Mouse (Mus musculus) E14TG2a.4 (cell line): ENCODE results near the gene Prim1.
"Not testable (repeated sequence)": the region's sequence is repeated elsewhere in the genome, so short reads cannot be mapped to it uniquely, and the experiment has no call there.

Source experiments
- H3K27me3 ChIP-seq: 2 replicates; pipeline ENCODE4 v1.6.1; 2014; ENCODE audit warnings: low read length, control low read depth; ENCODE audit not compliant: insufficient read depth
- H3K36me3 ChIP-seq: 2 replicates; pipeline ENCODE4 v1.6.1; 2014; ENCODE audit warnings: low read length, control low read depth; ENCODE audit not compliant: insufficient read depth
- H3K4me1 ChIP-seq: replicated peaks from 2 replicates; pipeline ENCODE4 v1.6.1; 2014; ENCODE audit warnings: low read depth, low read length, control low read depth
- H3K4me3 ChIP-seq: replicated peaks from 2 replicates; pipeline ENCODE4 v1.5.1; 2014; ENCODE audit warnings: mild to moderate bottlenecking, low read length
- H3K9me3 ChIP-seq: 2 replicates; pipeline ENCODE4 v1.6.1; 2014; ENCODE audit warnings: low read length, control low read depth
- CTCF ChIP-seq: conservative IDR thresholded peaks from 2 replicates; pipeline ENCODE4 v1.5.1; 2014; ENCODE audit warnings: low read length
- NANOG ChIP-seq: IDR thresholded peaks from 2 replicates; pipeline ENCODE4 v1.6.1; 2014; ENCODE audit warnings: borderline replicate concordance, low read length, mixed read lengths
- POU5F1 ChIP-seq: IDR thresholded peaks from 2 replicates; pipeline ENCODE4 v1.6.1; 2014; ENCODE audit warnings: low read length, borderline replicate concordance

Gene Prim1

DNA sequence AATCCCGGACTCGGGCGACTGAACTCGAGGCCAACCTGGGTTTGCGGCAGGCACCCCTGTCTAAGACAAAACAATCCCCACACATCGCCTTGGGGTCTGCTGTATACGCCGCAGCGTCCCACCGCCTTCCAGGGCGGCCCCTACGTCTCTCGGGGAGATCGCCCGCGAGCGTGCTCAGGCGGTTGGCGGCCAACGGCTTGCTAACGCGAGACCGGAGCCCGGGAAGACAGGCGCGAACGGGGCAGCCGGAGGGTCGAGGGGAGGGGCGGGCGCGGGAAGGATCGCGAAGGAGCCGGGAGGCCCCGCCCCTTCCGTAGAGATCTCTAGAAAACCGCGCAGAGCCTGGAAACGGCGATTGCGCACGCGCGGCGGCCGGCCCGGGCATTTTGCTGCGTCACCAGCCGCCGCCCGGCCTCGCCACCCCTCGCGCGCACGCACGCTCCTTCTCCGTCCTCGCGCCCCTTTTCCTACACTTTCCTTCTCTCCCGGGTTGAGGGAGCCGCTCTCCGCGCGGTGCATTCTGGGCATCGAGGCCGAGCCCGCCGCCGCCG lies 43.7 kb downstream of the Prim1 start, which contains the start of gene Ptges3:
Gene Ptges3, plus strand, starts transcription at position 354 of the 551 bp plus-strand sequence.
- H3K36me3 ChIP-seq: peaks cover 32% of the 10 kb centered on the region
- H3K4me1 ChIP-seq: peaks cover 46% of the 10 kb centered on the region
- peaks cover 3% of the 10 kb centered on the region; the same call in 1 of the 2 replicates for H3K27me3 ChIP-seq
- TF ChIP-seq NANOG: no peak
- TF ChIP-seq POU5F1: no peak
- TF ChIP-seq CTCF: no peak
- no peaks in the 10 kb centered on the region for H3K9me3 ChIP-seq
- peak within 1 kb of the TSS; percentile 98 for H3K4me3 ChIP-seq

DNA sequence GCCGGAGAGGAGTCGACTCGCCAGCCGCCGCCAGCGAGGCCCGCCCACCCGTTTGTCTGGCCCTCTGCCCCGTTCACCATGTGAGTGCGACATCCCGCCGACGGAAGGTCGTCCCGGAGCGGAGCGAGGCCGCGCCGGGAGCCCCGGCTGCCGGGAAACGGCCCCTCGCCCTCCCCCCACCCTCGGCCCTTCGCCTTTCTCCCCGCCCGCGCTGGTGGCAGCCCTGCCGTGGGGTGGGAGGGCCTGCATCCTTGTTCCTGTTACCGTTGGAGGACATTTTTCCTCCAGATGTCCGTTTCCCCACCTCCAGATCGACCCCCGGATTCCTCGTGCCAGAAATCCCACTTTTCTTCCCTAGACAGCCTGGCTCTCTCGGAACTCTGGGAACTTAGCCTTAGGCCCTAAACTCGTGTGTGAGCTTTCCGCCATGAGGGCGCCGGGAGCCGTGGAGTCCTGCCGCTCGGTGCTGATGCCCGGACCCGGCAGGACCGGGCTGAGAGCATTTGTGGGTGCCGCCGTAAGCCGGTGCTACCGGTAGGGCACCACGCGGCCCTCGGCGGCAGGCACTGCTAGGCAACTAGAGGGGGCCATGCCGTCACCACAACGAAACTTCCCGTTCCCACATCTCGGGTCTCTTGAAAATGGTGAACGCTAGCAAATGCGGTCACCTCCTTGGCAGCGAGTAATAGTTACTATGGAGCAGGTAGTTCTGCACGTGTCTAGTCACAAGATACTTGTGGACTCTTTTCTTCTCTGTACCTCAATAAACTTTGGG lies 44.4 kb downstream of the Prim1 start:
- TF ChIP-seq CTCF: no peak
- no peak for TF ChIP-seq NANOG
- no peak for TF ChIP-seq POU5F1
- H3K4me1 ChIP-seq: peaks cover 54% of the 10 kb centered on the region
- no peaks in the 10 kb centered on the region for H3K27me3 ChIP-seq
- peaks cover 38% of the 10 kb centered on the region for H3K36me3 ChIP-seq
- no peaks in the 10 kb centered on the region for H3K9me3 ChIP-seq
- peak overlapping the region; percentile 98 for H3K4me3 ChIP-seq

DNA sequence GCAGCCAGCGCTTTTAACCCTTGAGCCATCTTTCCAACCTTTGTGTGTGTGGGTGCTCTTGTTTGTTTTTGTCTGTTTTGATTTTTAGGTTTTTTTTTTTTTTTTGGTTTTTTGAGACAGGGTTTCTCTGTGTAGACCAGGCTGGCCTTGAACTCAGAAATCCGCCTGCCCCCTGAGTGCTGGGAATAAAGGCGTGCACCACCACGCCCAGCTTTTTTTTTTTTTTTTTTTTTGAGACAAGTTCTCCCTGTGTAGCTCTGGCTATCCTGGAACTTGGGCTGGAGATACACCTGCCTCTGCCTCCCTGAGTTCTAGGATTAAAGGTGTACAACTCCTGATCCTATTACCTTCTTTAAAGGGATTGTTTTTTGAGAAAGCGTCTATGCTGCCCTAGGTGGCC lies 46.1 kb downstream of the Prim1 start:
- H3K9me3 ChIP-seq: no peaks in the 10 kb centered on the region
- H3K4me3 ChIP-seq: peak overlapping the region; percentile 98
- peaks cover 71% of the 10 kb centered on the region for H3K4me1 ChIP-seq
- TF ChIP-seq NANOG (no peak), CTCF (no peak), POU5F1 (no peak)
- H3K27me3 ChIP-seq: no peaks in the 10 kb centered on the region
- peaks cover 55% of the 10 kb centered on the region for H3K36me3 ChIP-seq

DNA sequence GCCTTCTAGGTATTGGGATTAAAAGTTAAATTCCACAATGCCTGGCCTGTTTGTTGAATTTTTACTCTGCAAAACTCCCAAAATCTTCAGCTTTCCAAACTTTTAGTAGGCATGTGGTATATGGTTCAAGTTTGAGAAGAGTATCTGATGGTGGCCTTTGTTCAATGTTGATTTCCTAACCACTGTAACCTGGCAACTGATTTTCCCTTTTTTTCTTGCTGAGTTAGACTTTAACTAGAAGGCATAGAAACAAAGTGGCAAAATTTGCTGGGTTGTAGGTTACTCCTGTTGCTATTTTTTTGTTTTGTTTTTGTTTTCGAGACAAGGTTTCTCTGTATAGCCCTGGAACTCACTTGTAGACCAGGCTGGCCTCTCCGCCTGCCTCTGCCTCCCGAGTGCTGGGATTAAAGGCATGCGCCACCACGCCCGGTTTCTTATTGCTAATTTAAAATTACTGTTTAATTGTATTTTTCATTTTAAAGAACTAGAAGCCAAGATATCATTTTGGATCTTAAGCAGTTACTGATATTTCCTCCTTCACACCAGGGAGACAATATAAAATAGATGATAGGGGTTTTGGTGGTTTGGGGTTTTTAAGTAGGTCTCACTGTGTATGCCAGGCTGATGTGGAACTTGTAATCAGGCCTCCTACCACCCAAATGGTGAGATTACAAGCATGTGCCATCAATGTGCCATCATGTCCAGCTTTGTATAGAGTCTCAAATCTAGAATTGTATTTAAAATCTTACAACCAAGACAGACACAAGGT lies 47.4 kb downstream of the Prim1 start:
- no peak for TF ChIP-seq NANOG
- TF ChIP-seq POU5F1: no peak
- TF ChIP-seq CTCF: no peak
- H3K36me3 ChIP-seq: peaks cover 68% of the 10 kb centered on the region
- H3K4me1 ChIP-seq: peaks cover 76% of the 10 kb centered on the region
- H3K4me3 ChIP-seq: peak overlapping the region; percentile 98
- H3K27me3 ChIP-seq: no peaks in the 10 kb centered on the region
- no peaks in the 10 kb centered on the region for H3K9me3 ChIP-seq

DNA sequence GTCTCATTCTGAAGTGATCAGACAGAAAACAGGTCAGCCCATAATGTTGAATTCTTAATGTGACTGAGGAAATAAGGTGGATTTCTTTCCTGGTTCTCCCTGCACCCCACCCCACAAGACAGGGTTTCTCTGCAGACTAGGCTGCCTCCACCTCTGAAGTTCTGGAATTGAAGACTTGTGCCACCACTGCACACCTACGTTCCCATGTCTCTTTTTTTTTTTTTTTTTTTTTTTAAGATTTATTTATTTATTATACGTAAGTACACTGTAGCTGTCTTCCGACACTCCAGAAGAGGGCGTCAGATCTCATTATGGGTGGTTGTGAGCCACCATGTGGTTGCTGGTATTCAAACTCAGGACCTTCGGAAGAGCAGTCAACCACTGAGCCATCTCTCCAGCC lies 51.1 kb downstream of the Prim1 start:
- TF ChIP-seq CTCF: 0 out of 2 replicates have a peak, but pooled peaks have one; percentile 11
- no peak for TF ChIP-seq NANOG
- TF ChIP-seq POU5F1: no peak
- no peaks in the 10 kb centered on the region for H3K27me3 ChIP-seq
- H3K36me3 ChIP-seq: peaks cover 98% of the 10 kb centered on the region

DNA sequence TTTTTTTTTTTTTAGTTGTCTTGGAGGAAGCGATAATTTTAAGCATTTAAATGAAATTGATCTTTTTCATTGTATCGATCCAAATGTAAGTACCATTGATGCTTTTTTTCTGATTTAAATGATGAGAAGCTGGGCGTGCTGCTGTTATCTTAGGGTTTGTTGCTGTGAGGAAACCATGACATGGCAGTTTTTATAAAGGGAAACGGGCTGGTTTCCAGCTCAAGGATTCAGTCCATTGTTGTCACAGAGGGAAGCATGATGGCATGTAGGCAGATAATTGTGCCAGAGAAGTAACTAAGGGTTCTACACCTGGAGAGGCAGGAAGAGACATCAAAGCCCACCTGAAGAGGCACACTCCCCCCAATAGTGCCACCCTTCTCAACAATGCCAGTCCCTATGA lies 54.2 kb downstream of the Prim1 start:
- TF ChIP-seq CTCF (no peak), POU5F1 (no peak), NANOG (no peak; the same call in 1 of the 2 replicates)
- H3K27me3 ChIP-seq: no peaks in the 10 kb centered on the region

More for the DNA sequence above, 51.1 kb downstream of the Prim1 start:
- Histone ChIP-seq H3K4me1 (peaks cover 84% of the 10 kb centered on the region), H3K9me3 (no peaks in the 10 kb centered on the region), H3K4me3 (no peak overlapping the region; the same call in 1 of the 2 replicates)

DNA sequence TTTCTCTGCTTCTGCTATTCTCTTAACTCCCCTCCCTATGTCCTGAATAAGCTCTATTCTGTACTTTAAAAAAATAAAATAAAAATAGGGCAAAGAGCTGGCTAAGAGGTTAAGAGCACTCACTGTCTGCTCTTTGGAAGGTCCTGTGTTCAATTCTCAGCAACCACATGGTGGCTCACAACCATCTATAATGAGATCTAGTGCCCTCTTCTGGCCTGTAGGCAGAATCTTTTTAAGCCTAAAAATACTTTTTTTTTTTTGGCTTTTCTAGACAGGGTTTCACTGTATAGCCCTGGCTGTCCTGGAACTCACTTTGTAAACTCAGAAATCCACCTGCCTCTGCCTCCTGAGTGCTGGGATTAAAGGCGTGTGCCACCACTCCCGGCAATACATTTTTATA lies 55.5 kb downstream of the Prim1 start:
- not testable (repeated sequence) for H3K4me3 ChIP-seq, H3K27me3 ChIP-seq, H3K9me3 ChIP-seq
- peak; percentile 36 for TF ChIP-seq CTCF
- H3K4me1 ChIP-seq: peaks cover 65% of the 10 kb centered on the region
- peaks cover 100% of the 10 kb centered on the region for H3K36me3 ChIP-seq

More for the DNA sequence above, 54.2 kb downstream of the Prim1 start:
- Histone ChIP-seq H3K4me3 (no peak overlapping the region; the same call in 1 of the 2 replicates), H3K9me3 (no peaks in the 10 kb centered on the region), H3K36me3 (peaks cover 99% of the 10 kb centered on the region), H3K4me1 (peaks cover 78% of the 10 kb centered on the region)

DNA sequence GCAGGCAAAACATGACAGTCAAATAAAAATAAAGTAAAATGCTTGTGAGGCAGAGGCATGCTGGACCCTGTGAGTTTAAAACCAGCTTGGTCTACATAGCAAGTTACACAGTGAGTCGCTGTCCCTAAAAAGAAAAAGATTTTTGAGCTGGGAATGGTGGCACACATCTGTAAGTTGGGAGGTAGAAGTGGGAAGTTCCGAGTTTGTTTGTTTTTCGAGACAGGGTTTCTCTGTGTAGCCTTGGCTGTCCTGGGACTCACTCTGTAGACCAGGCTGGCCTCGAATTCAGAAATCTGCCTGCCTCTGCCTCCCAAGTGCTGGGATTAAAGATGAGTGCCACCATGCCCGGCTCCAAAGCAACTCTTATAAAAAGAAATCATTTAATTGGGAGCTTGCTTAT lies 63.3 kb downstream of the Prim1 start:
- H3K4me3 ChIP-seq, H3K27me3 ChIP-seq, H3K9me3 ChIP-seq: not testable (repeated sequence)
- H3K36me3 ChIP-seq: peaks cover 50% of the 10 kb centered on the region
- peaks cover 32% of the 10 kb centered on the region for H3K4me1 ChIP-seq
